Mouse (Mus musculus): ENCODE measurements at regions not wholly inside any gene's neighbourhood (a gene's known extent, or its start where the extent isn't known, plus 50 kb on each side); places are given as distances from the start of the nearest gene placed in this dataset.

DNA sequence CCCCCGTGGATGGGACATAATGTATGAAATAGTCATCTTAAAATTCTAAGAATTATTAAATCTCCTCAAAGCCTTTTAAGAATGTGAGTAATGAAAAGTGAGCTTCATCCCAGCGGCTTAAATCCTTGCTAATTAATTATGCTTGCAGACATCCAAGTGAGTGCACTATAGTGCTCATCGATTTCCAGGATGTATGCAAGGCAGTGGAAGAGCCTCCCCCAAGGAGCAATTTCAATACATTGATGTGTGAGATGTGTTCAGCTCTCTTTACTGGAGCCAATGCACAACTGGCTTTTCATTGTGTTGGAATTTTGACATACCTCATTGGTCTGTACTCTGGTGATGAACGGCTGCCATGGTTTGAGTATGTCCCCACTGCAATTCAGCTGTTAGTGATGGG, 231.6 kb downstream of the Med10 start:
- no peak for TF ChIP-seq EP300 (IDR thresholded peaks at IDR 0.05)
- TF ChIP-seq CTCF (IDR thresholded peaks at IDR 0.05) = no peak

Measured in lung, postnatal 0 days (tissue).